Mouse (Mus musculus) liver (tissue): Measurements from ENCODE around the gene Zpr1.
"Not testable (repeated sequence)": the region's sequence is repeated elsewhere in the genome, so short reads cannot be mapped to it uniquely, and the experiment has no call there.

Experiments used
- DNase-seq: peaks from one replicate; pipeline ENCODE4 v3.0.0-alpha.2; 2020; ENCODE audit warnings: mixed read lengths

Zpr1 gene

DNA sequence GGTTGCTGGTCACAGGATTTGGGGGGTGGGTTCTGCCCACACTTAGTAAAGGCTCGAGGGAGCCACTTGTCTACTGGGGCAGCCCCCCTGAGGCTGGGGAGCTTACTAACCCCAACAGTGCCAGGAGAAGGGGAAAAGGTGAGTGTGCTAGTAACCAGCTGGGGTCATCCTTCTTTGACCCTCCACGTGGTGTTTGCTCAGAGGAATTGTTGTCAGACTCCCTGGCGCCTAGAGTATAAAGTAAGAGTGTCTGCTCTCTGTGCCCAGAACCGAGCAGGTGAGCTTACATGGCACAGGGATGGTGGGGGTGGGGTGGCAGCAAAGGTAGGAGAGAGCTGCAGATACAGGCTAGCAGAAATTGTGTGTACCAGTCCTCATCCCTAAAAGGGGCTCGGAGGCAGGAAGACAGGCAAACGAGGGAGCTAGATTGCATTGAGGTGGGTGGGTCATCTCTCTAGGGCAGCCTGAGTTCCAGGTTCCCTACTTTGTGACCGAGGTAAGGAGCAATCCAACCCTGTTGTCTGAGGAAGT is 4.5 kb upstream of the Zpr1 start, which contains the start of gene Apoa5:
Gene Apoa5 (plus strand): TSS at position 291 of the 531 bp plus-strand sequence.
- no peak for DNase-seq

DNA sequence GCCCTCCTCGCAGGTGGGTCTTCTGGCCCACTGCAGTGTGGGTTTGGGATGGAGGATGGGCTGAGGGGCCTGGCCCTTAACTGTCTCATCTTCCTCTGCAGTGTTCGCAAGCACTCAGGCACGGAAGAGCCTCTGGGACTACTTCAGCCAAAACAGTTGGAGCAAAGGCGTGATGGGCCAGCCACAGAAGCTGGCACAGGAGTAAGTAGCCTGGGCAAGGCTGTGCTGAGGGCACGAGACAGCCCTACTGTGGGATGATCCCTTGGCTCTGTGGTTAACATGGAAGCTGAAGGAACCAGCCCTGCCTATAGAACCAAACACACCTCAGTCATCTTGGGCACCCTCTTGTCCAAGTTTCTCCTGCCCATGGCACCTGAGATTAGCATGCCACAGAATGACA is 3.7 kb upstream of the Zpr1 start:
- DNase-seq, result no peak

DNA sequence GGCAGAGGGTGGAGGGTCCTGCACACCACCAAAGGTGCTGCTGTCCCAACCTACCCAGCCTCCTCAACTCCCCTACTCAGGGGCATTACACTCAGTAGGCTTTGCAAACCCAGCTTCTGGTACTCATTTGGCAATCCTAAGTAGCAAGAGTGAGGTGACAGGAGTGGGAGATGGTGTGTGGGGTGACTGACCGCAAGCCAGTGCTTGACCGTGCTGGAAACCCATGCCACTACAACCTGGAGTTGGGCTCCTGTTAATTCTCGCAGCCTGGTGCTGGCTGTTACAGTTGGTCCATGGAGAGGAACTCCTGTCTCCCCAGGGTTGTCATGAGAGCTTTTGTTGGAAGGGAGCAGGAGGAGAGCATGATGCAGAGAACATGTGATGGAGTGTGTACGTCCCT is 2.1 kb upstream of the Zpr1 start:
- DNase-seq, result no peak

GRCm38 (mm10) chr9:46272070-46272469 is 794 bp upstream of the Zpr1 start:
- DNase-seq, result peak; percentile 23

GRCm38 (mm10) chr9:46274494-46274893 is 1.6 kb downstream of the Zpr1 start:
- no peak for DNase-seq

DNA sequence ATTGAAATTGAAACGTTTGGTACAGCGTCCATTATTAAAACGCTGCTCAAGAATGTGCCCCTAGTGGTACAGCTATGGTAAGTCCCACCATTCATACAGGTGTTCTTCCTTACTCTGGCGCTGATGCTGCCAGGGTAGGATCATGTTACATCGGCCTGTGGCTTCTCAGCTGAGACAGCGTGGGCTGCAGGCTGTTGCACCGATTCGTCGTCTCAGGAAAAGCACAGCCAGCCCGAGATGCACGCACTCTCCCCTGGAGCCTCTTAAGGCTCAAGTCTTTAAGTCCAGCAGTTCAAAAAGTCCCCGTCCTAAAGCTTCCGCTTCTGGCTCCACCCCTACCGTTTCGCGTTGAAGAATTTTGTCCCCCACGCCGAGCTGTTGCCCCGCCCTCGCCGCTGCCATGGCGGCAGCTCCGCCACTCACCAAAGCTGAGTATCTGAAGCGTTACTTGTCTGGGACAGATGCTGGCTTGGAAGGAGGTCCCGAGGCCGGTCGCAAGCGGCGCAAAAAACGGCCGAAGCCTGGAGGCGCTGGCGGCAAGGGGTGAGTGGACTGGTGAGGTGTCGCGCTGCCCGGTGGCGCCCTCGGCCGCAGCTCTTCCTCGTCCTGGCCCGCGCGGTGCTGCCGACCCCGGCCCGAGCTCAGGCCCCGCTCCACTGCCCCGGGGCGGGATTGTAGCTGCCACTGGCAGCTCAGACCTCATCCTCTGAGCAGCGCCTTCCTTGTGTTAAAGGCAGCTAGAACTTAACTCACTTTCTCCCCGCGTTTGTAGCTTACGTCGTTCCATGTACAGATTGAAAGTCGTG is 10.0 kb downstream of the Zpr1 start, which contains the start of gene Bud13:
Gene Bud13 (plus strand): TSS at position 378 of the 806 bp plus-strand sequence.
- peak; percentile 91 for DNase-seq

DNA sequence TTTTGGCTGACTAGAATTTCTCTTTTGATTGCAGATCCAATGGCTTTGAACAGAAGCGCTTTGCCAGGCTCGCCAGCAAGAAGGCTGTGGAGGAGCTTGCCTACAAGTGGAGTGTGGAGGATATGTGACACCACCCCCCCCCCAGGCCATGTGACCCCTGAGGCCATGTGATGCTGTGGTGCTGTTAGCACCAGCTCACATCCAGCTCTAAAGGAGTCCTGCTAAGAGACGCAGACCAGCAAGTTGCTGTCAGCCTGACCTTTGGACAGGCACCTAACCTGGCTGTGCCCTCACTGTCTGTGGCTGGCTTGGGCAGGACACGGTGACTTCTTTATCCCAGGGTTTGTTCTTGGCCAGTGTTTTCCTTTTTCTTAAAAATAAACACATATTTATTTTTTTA is 25.5 kb downstream of the Zpr1 start:
- no peak for DNase-seq

GRCm38 (mm10) chr9:46302142-46302541 is 29.3 kb downstream of the Zpr1 start:
- DNase-seq, result peak; percentile 44

- DNase-seq, result no peak
Measured at GRCm38 (mm10) chr9:46309121-46309520, 36.3 kb downstream of the Zpr1 start.

DNA sequence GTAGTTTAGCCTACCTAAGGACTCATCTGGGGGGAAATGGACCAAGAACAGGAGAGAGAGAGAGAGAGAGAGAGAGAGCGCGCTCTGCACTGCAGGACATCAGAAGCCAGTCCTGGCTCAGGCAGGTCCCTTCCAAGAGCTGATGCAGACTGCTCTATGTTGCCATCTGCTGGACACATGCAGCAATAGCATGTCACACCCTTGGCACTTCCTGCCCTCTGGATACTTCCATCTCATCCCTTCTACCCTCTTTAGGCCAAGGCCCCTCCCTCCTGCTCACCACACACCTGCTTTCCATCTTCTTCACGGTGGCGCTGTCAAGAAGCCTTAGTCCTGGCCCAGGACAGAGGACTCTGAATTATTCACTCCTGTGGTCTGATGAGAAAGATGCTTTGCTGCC is 41.6 kb downstream of the Zpr1 start:
- peak; percentile 65 for DNase-seq

DNA sequence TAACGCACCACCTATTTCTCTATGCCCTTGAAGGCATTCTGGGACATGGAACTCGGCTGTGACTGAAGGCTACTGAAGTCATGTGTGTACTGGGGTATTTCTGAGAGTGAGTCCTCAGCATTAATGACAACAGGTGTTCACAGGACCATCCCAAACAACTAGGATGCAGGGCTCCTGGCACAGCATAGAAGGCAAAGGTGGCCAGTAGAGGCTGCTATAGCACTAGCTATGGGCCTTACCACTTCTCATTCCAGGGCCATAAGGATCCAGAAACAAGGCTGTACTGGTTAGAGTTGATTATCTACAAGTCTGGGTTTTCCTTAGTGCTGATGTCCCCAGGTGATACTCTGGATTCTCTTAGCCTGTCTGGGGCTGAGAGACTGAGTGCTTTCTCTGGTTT is 42.1 kb downstream of the Zpr1 start:
- no peak for DNase-seq

GRCm38 (mm10) chr9:46315807-46316365 is 43.0 kb downstream of the Zpr1 start:
- DNase-seq, result no peak

GRCm38 (mm10) chr9:46316388-46316787 is 43.5 kb downstream of the Zpr1 start:
- no peak for DNase-seq

- DNase-seq, result no peak
Measured at GRCm38 (mm10) chr9:46316909-46317308, 44.0 kb downstream of the Zpr1 start.

DNA sequence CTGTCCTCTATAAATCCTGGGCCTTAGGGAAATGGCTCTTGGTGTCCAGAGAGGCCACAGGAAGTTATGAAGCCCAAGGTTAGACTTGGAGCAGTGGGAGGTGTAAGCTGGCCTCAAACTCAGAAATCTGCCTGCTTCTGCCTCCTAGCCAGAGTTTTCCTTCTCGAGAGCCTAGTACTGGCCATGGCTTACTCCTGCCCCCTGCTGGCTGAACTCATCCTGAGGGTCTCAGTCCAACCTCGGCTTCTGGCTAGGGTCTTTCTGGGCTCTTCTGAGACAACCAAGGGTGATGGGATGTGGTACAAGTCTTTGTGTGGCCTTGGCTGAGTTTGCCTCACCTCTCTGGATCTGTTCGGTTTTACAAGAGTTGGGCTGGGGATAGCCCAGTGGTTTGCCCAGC is 45.1 kb downstream of the Zpr1 start:
- DNase-seq, result no peak

- DNase-seq, result not testable (repeated sequence)
Measured at GRCm38 (mm10) chr9:46319886-46320285, 47.0 kb downstream of the Zpr1 start, which contains the start of gene 4931429L15Rik. TSS of gene 4931429L15Rik (minus strand) at chr9:46319986.

DNA sequence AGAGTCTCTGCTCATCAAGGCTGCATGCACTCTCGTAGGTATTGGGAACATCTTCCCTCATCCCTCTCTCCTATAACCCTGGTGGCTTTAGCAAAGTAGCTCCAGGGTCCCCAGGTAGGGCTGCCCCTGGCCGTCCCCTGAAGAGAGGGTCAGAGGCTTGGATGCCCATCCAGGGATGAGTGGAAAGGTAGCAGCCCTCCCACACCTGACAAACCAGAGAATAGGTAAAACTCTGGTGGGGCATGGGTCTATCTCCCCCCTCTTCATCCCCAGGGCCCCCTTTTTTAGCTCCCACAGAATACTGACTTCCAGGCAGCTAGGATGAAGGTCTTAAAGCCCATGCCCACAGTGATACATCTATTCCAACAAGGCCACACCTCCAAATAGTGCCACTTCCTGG is 47.6 kb downstream of the Zpr1 start:
- DNase-seq, result no peak

GRCm38 (mm10) chr9:46326694-46327405 is 54.0 kb downstream of the Zpr1 start:
- no peak for DNase-seq

DNA sequence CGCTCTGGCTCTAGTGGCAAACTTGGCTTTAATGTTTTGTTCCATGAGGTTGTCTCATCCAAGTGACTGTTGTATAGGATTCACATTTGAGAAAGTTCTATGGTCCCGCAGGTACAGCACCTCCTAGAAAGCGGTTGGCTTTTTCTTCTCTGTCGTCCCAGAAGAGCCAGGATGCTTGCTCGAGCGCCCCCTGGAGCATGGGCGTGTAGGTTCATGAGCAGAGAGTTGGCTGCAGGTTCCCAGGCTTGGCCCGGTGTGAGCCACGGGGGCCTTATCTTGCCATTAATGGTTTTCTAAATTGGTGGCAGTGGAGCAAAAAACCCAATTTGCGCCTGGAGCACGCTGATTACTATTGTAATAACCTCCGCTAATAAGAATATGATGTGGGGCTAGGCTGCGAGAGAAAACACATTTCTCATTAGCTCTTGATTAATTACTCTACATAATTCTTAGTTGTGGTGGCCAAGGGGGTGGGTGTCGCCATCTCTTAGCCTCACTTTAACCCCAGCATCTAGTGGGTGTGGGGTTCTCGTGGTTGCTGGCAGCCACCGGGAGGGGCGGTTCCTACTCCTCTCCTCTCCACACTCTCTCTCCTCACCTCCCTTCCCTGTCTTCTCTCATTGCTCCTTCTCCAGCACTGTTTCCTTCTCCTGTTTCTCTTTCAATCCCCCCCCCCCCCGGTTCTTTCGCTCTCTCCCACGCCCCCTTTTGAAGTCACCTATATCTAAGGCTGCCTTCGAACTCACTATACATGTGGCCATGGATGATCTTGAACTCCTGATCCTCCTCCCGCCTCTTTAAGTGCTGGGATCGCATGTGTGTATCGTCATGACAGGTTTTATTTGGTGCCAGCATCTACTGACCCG is 55.1 kb downstream of the Zpr1 start:
- peak; percentile 43 for DNase-seq

- peak; percentile 42 for DNase-seq
Measured at GRCm38 (mm10) chr9:46328572-46329249, 55.8 kb downstream of the Zpr1 start.

- peak; percentile 23 for DNase-seq
Measured at GRCm38 (mm10) chr9:46329250-46329648, 56.4 kb downstream of the Zpr1 start.
